Mouse (Mus musculus) hindbrain, embryonic 10.5 days (tissue): Measurements from ENCODE around the gene Prss33. TPM values are rescaled to one million over a fixed set of nuclear protein-coding genes. Genes with fewer than 3 reads are reported as not detected.
A peak's percentile ranks its signal among the peaks of the same experiment; 100 is the strongest.

ENCODE experiments used
- DNase-seq: peaks from one replicate; pipeline ENCODE4 v3.0.0-alpha.2; 2017; ENCODE audit warnings: low spot score
- H3K27ac ChIP-seq: fragments of 300-500 bp; sonication (generic); 2 replicates; pipeline ENCODE4 v1.5.1; 2016; ENCODE audit warnings: mild to moderate bottlenecking, moderate library complexity
- H3K27me3 ChIP-seq: fragments of 300-500 bp; sonication (generic); 2 replicates; pipeline ENCODE4 v1.6.1; 2016; ENCODE audit warnings: mild to moderate bottlenecking; ENCODE audit not compliant: poor library complexity, insufficient read depth, severe bottlenecking
- H3K36me3 ChIP-seq: fragments of 300-500 bp; sonication (generic); 2 replicates; pipeline ENCODE4 v1.6.1; 2016; ENCODE audit warnings: mild to moderate bottlenecking, moderate library complexity
- H3K4me1 ChIP-seq: fragments of 300-500 bp; sonication (generic); replicated peaks from 2 replicates; pipeline ENCODE4 v1.6.1; 2016; ENCODE audit warnings: mild to moderate bottlenecking
- H3K4me3 ChIP-seq: fragments of 300-500 bp; sonication (generic); 2 replicates; pipeline ENCODE4 v1.5.1; 2016; ENCODE audit warnings: mild to moderate bottlenecking, moderate library complexity
- H3K9me3 ChIP-seq: fragments of 300-500 bp; sonication (generic); 2 replicates; pipeline ENCODE4 v1.6.1; 2016; ENCODE audit warnings: mild to moderate bottlenecking, moderate library complexity
- WGBS: fragments of 180-500 bp; shearing (Covaris S2); methylation state at CpG from one replicate; pipeline ENCODE4 v1.1.7; 2016; 5-methylcytosine and 5-hydroxymethylcytosine counted together
- polyA plus RNA-seq: library from polyadenylated mRNA; unstranded; fragments of >200 nt; fragmentation: Nextera tagmentation; extraction: Ambion mirVana; gene quantifications from 2 replicates; pipeline ENCODE4 v1.2.1, GENCODE M21; 2016

Prss33 gene
- polyA plus RNA-seq, 1 experiment from 2014 or later = not detected

DNA sequence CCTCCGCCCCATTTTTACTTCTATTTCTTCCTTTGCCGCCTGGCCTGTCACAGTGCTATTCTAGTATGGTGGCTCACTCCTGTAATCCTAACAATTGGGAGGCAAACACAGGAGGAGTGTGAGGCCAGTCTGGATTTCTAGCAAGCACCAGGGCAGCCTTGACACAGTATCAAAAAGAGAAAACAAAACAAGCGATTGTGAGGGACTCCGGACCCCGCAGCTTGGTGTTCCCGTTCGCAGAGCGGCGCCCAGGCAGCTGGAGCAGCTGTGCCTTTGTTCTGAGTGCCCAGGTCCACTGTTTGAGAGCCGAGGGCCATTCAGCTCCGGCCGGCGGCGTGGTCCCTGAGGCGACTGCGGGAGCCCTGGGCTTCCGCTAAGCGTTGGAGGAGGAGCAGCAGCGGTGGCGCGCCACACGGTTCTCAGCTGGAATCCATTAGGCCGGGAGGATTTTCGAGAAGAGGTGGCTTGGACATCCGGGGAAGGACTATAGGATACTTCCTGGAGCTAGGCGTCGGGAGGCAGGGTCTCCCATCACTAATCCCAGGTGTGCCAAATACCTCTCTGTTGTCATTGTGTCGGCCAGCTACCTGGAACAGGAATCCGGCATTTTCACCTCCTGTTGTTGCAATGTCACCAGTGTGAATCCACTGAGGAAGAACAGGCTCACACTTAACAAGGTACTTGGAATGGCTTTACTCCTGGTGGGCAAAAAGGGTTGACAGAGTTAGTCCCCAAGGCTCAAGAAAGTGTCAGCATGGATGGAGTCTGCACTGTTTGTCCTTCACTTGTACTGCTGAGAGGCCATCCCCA lies 45.4 kb downstream of the Prss33 start, which contains the start of gene Srrm2:
Gene Srrm2 (plus strand): TSS at position 264 of the 810 bp plus-strand sequence.
- 1% methylated on average over 29 of the region's 29 CpGs for WGBS
- peak; percentile 81 for DNase-seq
- Histone ChIP-seq H3K9me3 (no peaks in the 10 kb centered on the region), H3K27me3 (no peaks in the 10 kb centered on the region), H3K36me3 (no peaks in the 10 kb centered on the region), H3K4me3 (peak within 1 kb of the TSS; percentile 54), H3K27ac (peak within 1 kb of the TSS; percentile 94), H3K4me1 (peaks cover 29% of the 10 kb centered on the region)

DNA sequence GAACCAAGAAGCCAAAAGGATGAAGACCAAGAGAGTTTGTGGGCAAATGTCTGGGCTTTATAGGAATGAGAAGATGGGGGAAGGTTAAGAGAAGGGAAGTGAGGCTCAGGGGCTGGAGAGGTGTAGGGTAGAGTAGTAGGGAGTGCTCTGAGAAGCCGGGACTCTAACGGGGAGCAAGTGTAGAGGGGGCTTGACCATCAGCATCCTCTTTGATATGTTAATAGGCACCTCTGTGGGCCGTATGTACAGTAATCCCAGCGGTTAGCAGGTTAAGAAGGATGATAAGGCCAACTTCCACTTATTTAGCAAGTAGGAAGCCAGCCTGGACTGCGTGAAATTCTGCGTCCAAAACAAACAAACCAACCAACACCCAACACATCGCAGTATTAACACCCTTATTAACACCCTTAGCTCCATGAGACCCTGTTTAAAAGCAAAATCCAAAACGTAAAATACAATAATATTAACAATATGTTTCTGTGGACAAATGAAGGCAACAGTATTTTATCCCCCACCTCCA lies 46.0 kb downstream of the Prss33 start:
- Histone ChIP-seq H3K27me3 (no peaks in the 10 kb centered on the region), H3K36me3 (no peaks in the 10 kb centered on the region), H3K4me1 (peaks cover 33% of the 10 kb centered on the region), H3K9me3 (no peaks in the 10 kb centered on the region), H3K4me3 (peak overlapping the region; percentile 54), H3K27ac (peak overlapping the region; percentile 94)
- peak; percentile 13 for DNase-seq
- 8% methylated on average over 8 of the region's 8 CpGs for WGBS

DNA sequence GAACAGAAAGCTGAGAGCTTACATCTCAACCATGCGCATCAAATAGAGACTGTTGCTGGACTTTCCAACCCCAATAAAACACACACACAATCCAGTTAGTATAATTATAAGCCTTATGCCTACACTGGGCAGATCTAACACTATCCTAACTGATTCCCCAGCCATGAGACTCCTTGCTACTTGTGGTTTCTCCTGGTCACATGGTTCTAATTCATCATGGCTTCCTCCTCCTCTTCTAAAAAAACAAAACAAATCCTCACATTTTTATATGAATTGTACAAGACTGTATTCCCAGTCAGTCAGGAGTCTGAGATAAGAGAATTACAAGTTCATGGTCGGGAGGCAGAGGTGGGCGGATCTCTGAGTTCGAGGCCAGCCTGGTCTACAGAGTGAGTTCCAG lies 46.9 kb downstream of the Prss33 start:
- no peaks in the 10 kb centered on the region for H3K36me3 ChIP-seq
- 91% methylated on average over 4 of the region's 4 CpGs for WGBS
- H3K27ac ChIP-seq = no peak overlapping the region
- DNase-seq = no peak
- H3K4me1 ChIP-seq = peaks cover 33% of the 10 kb centered on the region
- no peaks in the 10 kb centered on the region for H3K9me3 ChIP-seq
- H3K27me3 ChIP-seq = no peaks in the 10 kb centered on the region
- H3K4me3 ChIP-seq = no peak overlapping the region

DNA sequence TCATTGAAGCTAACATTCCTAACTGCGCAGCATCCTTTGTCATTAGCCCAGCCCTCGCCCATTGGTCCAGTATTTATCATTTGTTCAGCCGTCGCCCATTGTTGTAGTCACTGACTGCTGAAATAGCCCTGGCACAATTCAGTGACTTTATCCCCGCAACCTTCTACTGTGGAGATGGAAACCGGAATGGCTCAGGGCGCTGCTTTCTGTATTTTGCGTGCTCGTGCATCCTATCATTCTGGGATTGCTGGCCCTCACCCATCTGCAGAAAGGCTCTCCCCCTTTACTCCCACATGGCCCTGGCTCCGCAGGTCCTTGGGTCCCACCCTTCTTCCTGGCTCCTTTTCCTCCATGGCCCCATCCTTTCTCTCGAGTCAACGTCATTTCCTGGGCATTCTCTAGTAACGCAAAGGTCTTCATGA lies 49.3 kb downstream of the Prss33 start:
- Histone ChIP-seq H3K27me3 (no peaks in the 10 kb centered on the region), H3K36me3 (no peaks in the 10 kb centered on the region), H3K4me3 (peak overlapping the region; percentile 68), H3K27ac (peak overlapping the region; percentile 90), H3K9me3 (no peaks in the 10 kb centered on the region), H3K4me1 (peaks cover 33% of the 10 kb centered on the region)
- peak; percentile 21 for DNase-seq
- 17% methylated on average over 13 of the region's 13 CpGs for WGBS

DNA sequence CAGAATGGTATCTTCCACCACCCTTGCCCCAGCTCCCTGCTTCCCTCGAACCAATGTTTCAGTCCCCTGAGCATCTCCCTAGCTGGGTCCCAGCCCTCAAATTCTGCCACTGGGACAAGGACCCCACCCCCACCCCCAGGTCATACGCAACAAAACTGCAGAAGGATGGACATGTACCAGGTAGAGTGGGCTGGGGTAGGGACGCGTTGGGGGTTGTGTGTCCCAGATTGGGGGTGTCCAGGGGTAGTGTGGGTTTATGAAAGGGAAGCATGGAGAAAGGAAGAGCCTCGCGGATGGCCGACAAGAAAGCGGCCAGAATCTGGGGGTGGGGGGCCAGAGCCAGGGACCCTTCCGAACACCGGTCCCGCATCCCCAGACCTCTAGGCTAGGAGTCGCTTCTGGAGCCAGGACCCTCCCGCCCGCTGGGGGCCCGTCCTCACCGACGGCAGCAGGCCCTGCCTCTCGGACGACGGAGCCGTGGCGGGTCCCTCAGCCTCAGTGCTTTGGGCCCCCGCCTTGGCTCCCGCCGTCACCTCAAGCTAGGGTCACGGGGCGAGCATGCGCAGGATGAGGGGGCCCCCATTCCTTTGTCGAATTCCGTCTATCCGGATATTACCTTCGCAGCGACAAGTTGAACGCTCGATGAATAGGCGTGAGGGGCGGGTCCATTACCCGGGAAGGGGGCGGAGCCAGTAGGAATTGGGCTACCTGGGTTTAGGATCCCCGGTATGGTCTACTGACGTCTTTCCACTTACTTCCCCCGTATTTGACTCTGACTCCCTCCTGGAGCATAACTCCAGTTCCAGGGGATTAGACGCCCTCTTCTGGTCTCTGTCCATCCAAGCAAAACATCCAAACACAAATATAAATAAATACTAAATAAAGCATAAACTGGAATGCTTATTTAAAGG lies 50.0 kb downstream of the Prss33 start, which contains the start of gene Flywch2:
Gene Flywch2 (minus strand): TSS at position 521 of the 911 bp plus-strand sequence.
- H3K27me3 ChIP-seq = no peaks in the 10 kb centered on the region
- DNase-seq = peak; percentile 79
- no peaks in the 10 kb centered on the region for H3K36me3 ChIP-seq
- peak within 1 kb of the TSS; percentile 68 for H3K4me3 ChIP-seq
- peak within 1 kb of the TSS; percentile 90 for H3K27ac ChIP-seq
- 2% methylated on average over 43 of the region's 43 CpGs for WGBS
- H3K9me3 ChIP-seq = no peaks in the 10 kb centered on the region
- peaks cover 30% of the 10 kb centered on the region for H3K4me1 ChIP-seq

DNA sequence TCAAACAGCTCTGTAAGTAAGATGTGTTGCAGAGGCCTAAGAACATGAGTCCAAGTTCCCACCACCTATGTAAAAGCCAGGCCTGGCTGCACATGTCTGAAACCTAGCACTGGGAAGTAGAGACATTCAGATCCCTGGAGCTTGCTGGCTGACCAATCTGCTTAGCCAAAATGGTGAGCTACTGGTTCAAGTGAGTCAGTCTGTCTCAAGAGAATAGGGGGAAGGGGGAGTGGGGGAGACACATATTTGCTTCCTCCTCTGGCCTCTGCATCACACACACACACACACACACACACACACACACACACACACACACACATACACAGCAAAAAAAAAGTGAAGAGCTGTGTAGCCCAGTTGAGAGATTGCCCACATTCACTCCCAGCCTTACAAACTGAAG lies 52.5 kb downstream of the Prss33 start:
- H3K4me3 ChIP-seq = no peak overlapping the region
- peaks cover 16% of the 10 kb centered on the region for H3K4me1 ChIP-seq
- 0 out of 2 replicates have a peak, but pooled peaks cover 4% of the 10 kb centered on the region for H3K36me3 ChIP-seq
- H3K27me3 ChIP-seq = no peaks in the 10 kb centered on the region
- H3K9me3 ChIP-seq = no peaks in the 10 kb centered on the region
- no peak for DNase-seq
- no peak overlapping the region for H3K27ac ChIP-seq

Other genes starting within 250 kb of the Prss33 start
- gene Zfp13, start 236.6 kb downstream of the Prss33 start, polyA plus RNA-seq = 22.5 and 23.4 TPM in 2 replicates
- 0.92 and 0.94 TPM in 2 replicates for gene Zscan10, start 235.2 kb downstream of the Prss33 start, polyA plus RNA-seq
- 1.00 and 1.4 TPM in 2 replicates for gene Mmp25, start 190.8 kb downstream of the Prss33 start, polyA plus RNA-seq
- 0.41 and 0.51 TPM in 2 replicates for gene Bicdl2, start 175.6 kb downstream of the Prss33 start, polyA plus RNA-seq
- gene Hcfc1r1, start 162.5 kb downstream of the Prss33 start, polyA plus RNA-seq = 34.0 and 45.4 TPM in 2 replicates
- gene Thoc6, start 162.2 kb downstream of the Prss33 start, polyA plus RNA-seq = 72.7 and 80.2 TPM in 2 replicates
- gene Tnfrsf12a, start 158.6 kb downstream of the Prss33 start, polyA plus RNA-seq = 2.7 and 7.1 TPM in 2 replicates
- 20.8 and 54.2 TPM in 2 replicates for gene Cldn6, start 156.8 kb downstream of the Prss33 start, polyA plus RNA-seq
- 6.3 and 13.1 TPM in 2 replicates for gene Cldn9, start 152.0 kb downstream of the Prss33 start, polyA plus RNA-seq
- not detected in 2 replicates for gene 1520401A03Rik, start 113.3 kb downstream of the Prss33 start, polyA plus RNA-seq
- gene Pkmyt1, start 109.7 kb downstream of the Prss33 start, polyA plus RNA-seq = 54.0 and 61.5 TPM in 2 replicates
- 28.8 and 43.6 TPM in 2 replicates for gene Paqr4, start 95.2 kb downstream of the Prss33 start, polyA plus RNA-seq
- gene Kremen2, start 90.2 kb downstream of the Prss33 start, polyA plus RNA-seq = 3.4 and 4.3 TPM in 2 replicates
- gene Flywch1, start 64.5 kb downstream of the Prss33 start, polyA plus RNA-seq = 181 and 211 TPM in 2 replicates
- 22.9 and 34.9 TPM in 2 replicates for gene Flywch2, start 50.0 kb downstream of the Prss33 start, polyA plus RNA-seq
- gene Srrm2, start 45.5 kb downstream of the Prss33 start, polyA plus RNA-seq = 517 and 570 TPM in 2 replicates
- gene Elob, start 6.9 kb downstream of the Prss33 start, polyA plus RNA-seq = 1,118 and 1,222 TPM in 2 replicates
- not detected in 2 replicates for gene Prss32, start 7.8 kb upstream of the Prss33 start, polyA plus RNA-seq
- 1.6 and 1.9 TPM in 2 replicates for gene Prss41, start 8.1 kb upstream of the Prss33 start, polyA plus RNA-seq
- gene Prss21, start 32.0 kb upstream of the Prss33 start, polyA plus RNA-seq = not detected in 2 replicates
- gene Dcpp1, start 44.8 kb upstream of the Prss33 start, polyA plus RNA-seq = not detected in 2 replicates
- gene Dcpp2, start 44.8 kb upstream of the Prss33 start, polyA plus RNA-seq = not detected in 2 replicates
- gene Dcpp3, start 81.4 kb upstream of the Prss33 start, polyA plus RNA-seq = not detected in 2 replicates
- gene Sbp, start 105.6 kb upstream of the Prss33 start, polyA plus RNA-seq = not detected in 2 replicates
- gene Sbpl, start 119.2 kb upstream of the Prss33 start, polyA plus RNA-seq = not detected in 2 replicates
- gene Prss30, start 144.5 kb upstream of the Prss33 start, polyA plus RNA-seq = not detected in 2 replicates
- 0.72 and 0.83 TPM in 2 replicates for gene Prss22, start 162.0 kb upstream of the Prss33 start, polyA plus RNA-seq
- 0.24 TPM in 1 of 2 replicates, not detected in the other for gene Prss27, start 202.1 kb upstream of the Prss33 start, polyA plus RNA-seq
- 90.8 and 93.0 TPM in 2 replicates for gene Kctd5, start 237.4 kb upstream of the Prss33 start, polyA plus RNA-seq